Mouse (Mus musculus): Measurements from ENCODE around the gene Tbx6.
A peak's percentile ranks its signal among the peaks of the same experiment; 100 is the strongest.

The Tbx6 gene

GRCm38 (mm10) chr7:126780971-126781635 is at the start of gene Tbx6:
Gene Tbx6, plus strand, starts transcription at chr7:126781483.
- no peak for DNase-seq (ENCODE audit: low spot score in 2 of 2)

DNA sequence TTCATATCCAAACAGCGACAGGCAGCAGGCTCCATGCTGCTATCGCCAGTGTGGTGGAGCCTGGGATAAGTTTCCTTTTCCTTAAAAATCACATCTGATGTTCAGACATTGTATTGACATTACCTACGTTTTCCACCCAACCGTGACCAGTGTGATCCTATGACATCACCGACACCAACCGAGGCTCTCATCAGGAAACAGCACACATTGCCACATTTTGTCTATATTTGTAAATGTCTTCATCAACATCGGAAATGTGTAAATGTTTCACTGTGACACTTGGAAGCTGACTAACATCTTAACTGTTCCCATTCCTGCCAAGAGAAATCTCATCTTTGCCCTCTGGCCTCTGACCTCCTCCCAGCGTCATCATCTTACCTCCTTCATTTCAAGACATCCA is 45.2 kb upstream of the Tbx6 start:
- no peak for DNase-seq (ENCODE audit: low spot score in 2 of 2)

GRCm38 (mm10) chr7:126739551-126739950 is 41.7 kb upstream of the Tbx6 start:
- peak; percentile 72 to 77 for DNase-seq (ENCODE audit: low spot score in 2 of 2)

GRCm38 (mm10) chr7:126740132-126740735 is 41.0 kb upstream of the Tbx6 start:
- no peak for DNase-seq (ENCODE audit: low spot score in 2 of 2)

DNA sequence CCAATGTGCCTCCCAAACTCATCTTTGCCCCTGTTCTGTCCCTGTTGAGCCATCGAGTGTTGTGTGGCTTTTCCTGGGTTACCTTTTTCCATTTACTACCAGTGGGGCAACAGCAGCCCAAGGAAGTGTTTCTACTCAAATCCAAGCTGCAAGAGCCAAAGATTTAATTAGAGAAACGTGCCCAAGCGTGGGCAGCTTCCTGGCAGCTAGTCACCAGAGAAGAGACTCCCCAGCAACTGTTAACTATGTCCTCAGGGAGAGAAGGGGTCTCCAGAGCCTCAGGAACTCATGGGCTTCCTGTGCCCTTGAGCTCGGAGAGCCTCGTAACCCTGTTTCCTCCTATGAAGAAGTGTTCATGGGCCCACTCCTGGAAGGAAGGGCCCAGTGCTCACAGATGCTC is 40.3 kb upstream of the Tbx6 start:
- no peak for DNase-seq (ENCODE audit: low spot score in 2 of 2)

DNA sequence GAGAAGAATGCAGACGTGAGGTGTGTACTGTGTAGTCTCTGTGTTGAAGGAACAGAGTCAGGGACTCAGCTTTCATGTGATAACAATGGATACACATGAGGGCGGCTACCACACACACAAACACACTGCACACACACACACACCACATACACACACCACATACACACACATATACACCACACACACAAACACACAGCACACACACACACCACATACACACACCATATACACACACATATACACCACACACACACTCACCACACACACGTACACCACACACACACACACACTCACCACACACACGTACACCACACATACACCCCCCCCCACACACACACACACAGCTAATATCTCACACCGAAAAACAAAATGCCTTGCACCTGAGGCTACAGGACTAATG is 39.8 kb upstream of the Tbx6 start:
- DNase-seq (ENCODE audit: low spot score in 2 of 2) = no peak

DNA sequence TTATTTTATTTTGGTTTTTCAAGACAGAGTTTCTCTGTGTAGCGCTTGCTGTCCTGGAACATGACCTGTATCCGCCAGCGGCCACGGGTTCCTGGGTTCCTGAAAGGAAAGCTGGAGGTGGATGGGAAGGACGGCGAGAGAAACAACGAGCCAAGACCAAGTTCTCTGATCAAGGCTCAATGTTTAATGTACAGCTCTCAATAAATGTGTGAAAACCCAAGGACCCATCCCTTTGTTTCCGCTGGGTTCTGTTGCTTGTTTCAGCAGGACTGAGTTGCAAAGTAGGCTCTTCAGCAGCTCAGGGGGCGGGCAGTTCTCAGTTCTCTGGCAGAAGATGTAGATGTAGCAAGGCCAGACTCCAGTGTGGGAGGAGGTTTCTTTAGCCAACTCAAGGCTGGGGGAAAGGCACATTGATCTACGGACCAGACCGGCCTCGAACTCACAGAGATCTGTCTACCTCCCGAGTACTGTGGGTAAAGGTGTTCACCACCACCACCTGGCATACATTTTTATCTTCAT is 39.3 kb upstream of the Tbx6 start:
- no peak for DNase-seq (ENCODE audit: low spot score in 2 of 2)

DNA sequence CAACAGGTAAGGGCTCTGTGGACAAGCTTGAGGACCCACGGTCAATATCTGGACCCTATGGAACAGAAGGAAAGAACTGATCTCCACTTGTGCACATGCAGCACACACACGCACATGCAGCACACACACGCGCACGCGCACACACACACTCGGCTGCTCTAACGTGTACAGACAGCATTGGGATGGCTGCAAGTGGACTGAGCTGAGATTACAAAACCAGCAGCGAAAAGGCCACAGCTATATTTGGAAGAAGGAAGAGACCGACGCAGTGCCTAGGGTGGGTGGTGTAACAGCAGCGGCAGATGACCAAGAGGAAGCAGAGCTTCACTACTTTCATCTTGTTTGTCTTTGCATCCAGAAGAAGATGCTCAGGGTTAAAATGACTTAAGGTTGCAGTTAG is 35.2 kb upstream of the Tbx6 start:
- DNase-seq (ENCODE audit: low spot score in 2 of 2) = no peak

- no peak for DNase-seq (ENCODE audit: low spot score in 2 of 2)
Measured at GRCm38 (mm10) chr7:126746798-126747197, 34.5 kb upstream of the Tbx6 start.

GRCm38 (mm10) chr7:126748824-126749223 is 32.5 kb upstream of the Tbx6 start:
- no peak for DNase-seq (ENCODE audit: low spot score in 2 of 2)

DNA sequence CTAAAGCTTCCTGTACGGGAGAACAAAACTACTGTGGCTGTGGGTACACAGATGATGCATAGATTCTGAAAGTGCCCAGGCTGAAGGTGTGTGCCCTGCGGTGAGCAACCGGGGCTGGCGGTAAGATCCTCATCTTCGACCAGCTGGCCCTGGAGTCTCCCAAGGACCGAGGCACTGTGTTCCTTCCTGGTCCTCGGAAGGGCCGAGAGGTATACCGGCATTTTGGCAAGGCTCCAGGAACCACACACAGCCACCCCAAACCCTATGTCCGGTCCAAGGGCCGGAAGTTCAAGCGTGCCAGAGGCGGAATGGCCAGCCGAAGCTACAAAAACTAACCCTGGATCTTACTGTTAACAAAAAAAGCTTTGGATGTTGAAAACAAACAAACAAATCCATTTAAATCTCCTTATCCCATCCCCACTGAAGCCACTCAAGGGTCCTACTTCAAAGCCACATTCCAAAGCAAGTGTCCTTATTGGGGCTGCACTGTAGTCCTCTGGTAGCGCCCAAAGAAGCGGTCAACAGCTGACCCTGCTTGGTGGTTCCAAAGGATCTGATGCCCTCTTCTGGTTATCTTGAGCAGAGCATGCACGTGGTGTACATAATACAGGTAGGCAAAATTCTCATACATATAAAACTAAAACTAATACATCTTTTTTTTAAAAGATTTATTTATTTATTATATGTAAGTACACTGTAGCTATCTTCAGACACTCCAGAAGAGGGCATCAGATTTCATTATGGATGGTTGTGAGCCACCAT is 31.5 kb upstream of the Tbx6 start:
- DNase-seq (ENCODE audit: low spot score in 2 of 2) = no peak

DNA sequence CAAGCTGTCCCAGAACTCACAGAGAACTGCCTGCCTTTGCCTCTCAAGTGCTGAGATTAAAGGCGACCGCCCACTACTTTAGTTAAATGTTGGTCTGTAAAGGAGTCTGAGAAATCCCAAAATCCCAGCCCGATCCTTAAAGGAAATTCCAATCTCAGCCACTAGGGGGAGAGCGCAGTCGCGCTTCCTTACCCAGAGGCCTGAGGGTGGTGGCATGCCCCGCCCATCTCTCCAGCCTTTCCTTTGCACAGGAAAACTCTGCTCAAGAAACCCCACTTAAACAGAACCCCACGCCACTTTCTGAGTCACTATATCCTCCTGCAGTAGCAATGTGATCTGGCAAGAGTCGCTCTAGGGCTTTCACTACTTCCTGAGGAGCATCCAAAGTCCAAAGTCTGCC is 26.4 kb upstream of the Tbx6 start:
- peak; percentile 72 to 73 for DNase-seq (ENCODE audit: low spot score in 2 of 2)

DNA sequence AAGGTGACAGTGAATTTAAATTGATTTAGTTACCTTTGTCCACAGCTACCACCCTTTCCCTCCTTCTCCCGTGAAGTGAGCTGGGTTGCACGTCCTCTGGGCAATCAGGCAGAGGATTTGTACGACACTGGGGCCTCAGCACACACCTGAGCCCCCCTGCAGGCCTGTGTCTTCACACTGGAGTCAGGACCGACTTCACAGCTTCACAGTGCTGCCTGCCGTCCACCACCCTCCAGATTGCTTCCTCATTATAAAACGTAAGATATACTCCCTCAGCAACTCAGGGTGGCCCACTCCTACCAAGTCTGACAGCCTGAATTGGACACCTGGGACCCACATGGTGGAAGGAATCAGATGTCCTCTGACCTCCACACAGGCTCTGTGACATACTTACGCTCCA is 22.7 kb upstream of the Tbx6 start:
- no peak for DNase-seq (ENCODE audit: low spot score in 2 of 2)

GRCm38 (mm10) chr7:126759050-126759671 is 22.1 kb upstream of the Tbx6 start, which contains the start of gene Mapk3:
Gene Mapk3, plus strand, starts transcription at chr7:126759601.
- peak; percentile 83 to 87 for DNase-seq (ENCODE audit: low spot score in 2 of 2)

DNA sequence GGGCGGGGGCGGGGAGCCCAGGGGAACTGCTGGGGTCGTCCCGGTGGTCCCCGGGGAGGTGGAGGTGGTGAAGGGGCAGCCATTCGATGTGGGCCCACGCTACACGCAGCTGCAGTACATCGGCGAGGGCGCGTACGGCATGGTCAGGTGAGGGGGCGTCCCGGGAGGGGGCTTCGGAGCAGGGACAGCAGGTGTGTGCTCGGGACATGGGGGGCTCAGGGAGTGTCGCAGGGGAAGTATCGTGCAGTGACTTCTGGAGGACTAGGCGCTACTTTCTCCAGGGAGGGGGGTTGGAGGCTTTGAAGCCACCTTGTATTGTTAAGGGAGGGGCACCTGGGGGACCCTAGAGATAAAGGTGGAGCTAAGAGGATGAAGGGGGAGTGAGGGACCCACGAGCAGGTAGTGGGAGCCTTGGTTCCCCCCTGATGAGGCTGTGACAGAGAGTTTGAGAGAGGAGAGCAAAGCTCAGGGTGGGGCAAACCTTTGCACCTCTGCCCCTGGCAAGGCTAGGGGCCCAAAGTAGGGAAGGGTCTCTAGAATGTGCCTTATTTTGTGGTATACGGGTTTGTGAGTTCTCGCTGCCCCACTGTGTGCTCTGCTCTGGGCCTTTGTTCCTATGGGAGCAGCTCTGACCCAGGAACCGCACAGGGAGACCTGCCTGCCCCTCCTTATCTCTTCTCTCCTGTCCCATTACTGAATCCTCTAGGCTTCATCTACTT is 21.5 kb upstream of the Tbx6 start:
- no peak for DNase-seq (ENCODE audit: low spot score in 2 of 2)

DNA sequence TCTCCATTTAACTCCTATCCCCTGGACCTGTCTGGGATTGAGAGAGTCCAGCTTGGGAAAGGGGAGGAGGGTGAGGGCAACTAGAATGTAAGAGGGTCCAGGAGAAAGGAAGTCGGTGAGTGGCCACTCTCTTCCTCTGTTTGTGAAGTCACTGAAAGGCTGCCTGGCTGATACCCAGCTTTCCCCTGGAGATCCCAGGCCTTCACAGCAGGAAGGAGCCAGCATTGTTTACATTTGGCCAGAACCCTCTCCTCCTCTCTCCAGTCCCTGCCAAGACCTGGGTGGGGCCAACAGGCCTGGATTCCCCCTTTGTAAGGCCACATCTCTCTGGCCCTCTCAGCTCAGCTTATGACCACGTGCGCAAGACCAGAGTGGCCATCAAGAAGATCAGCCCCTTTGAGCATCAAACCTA is 20.9 kb upstream of the Tbx6 start:
- DNase-seq (ENCODE audit: low spot score in 2 of 2) = no peak

DNA sequence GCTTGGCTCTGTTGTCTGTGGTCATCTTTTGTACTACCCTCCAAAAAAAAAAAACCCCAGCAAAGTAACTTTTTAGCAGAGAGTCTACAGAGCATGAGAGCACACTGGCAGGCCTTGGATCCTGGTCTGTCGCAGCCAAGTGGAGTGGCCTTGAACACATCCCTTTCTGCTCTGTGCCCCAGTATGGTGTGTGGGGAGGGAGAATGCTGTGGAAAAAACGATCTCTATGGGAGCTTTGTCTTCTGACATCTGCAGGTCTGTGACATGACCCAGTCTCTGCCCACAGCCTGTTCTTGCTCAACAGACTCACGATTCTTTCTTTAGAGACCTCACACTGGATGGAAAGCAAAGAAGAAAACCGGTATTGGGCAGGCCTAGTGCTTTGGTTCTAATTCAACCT is 20.3 kb upstream of the Tbx6 start:
- DNase-seq (ENCODE audit: low spot score in 2 of 2) = no peak

DNA sequence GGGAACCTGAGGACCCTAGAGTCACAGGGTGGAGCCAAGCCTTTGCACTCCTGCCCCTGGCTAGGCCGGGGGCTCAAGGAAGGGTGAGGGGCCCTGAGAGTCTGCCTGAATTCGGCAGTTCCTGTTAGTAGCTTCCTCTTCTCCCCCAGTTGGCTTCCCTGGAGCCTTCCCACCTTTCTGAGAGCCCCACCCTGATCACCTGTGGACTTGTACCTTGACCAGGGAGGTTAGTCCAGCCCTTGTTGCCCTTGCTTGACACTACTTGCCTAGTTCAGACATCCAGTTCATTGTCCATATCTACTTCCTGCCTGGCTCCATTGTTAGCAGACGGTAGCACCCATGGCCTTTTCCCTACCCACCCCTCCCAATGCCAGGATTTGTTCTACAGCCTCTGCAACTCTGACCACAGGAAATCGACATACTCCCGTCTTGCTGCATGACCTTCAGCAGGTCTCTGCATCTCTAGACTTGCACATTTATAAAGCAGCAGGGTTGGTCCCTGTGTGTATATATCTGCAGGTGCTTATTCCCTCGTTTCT is 19.7 kb upstream of the Tbx6 start:
- no peak for DNase-seq (ENCODE audit: low spot score in 2 of 2)

GRCm38 (mm10) chr7:126762471-126763008 is 18.7 kb upstream of the Tbx6 start:
- DNase-seq (ENCODE audit: low spot score in 2 of 2) = peak; percentile 73 to 77

GRCm38 (mm10) chr7:126765540-126765939 is 15.7 kb upstream of the Tbx6 start:
- DNase-seq (ENCODE audit: low spot score in 2 of 2) = no peak

GRCm38 (mm10) chr7:126766201-126766600 is 15.1 kb upstream of the Tbx6 start, which contains the start of gene Gdpd3:
Gene Gdpd3, plus strand, starts transcription at chr7:126766334.
- no peak for DNase-seq (ENCODE audit: low spot score in 2 of 2)

Measured in right cerebral cortex, adult 2 months (tissue).